Mouse (Mus musculus) layer of hippocampus, adult 18-20 months (tissue): ENCODE results near the gene Slc5a11. TPM values are rescaled to one million over a fixed set of nuclear protein-coding genes. Genes with fewer than 3 reads are reported as not detected.
A peak's percentile ranks its signal among the peaks of the same experiment; 100 is the strongest.

Source experiments
- DNase-seq, 2 experiments: peaks; one replicate each; pipeline ENCODE4 v3.0.0; 2022; ENCODE audit warnings: low spot score in 2 of 2
- long read RNA-seq: library from polyadenylated mRNA; stranded (forward); transcript quantifications from one replicate; pipeline ENCODE4 v2.0.0, GENCODE M21; 2021
- total RNA-seq, 2 experiments: library from RNA; stranded (reverse); gene quantifications; 2 replicates each; pipeline ENCODE4 v1.2.3; 2021

Slc5a11 gene
- 1 to 10 TPM in 1 of 2 experiments, under 1 TPM in 1; 0.58 to 1.4 TPM for total RNA-seq
- long read RNA-seq = 0 reads

- DNase-seq = no peak
Observed at GRCm38 (mm10) chr7:123214365-123215075, at the start of gene Slc5a11. TSS of gene Slc5a11 (plus strand) at chr7:123214780.

- no peak for DNase-seq
Observed at GRCm38 (mm10) chr7:123167436-123167835, 47.1 kb upstream of the Slc5a11 start.

DNA sequence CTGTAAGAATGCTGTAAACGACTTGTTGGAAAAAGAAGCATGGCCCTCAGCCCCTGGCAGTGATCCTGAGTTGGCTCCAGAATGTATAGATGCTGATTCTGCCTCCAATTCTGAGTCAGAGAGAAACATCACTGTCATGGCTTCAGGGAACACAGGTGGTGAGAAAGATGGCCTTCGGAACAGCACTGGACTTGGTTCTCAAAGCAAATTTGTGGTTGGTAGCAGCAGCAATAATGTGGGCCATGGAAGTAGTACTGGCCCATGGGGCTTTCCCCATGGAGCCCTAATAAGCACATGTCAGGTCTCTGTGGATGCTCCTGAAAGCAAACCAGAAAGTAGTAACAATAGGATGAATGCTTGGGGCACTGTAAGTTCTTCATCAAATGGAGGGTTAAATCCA is 45.0 kb upstream of the Slc5a11 start:
- no peak for DNase-seq

DNA sequence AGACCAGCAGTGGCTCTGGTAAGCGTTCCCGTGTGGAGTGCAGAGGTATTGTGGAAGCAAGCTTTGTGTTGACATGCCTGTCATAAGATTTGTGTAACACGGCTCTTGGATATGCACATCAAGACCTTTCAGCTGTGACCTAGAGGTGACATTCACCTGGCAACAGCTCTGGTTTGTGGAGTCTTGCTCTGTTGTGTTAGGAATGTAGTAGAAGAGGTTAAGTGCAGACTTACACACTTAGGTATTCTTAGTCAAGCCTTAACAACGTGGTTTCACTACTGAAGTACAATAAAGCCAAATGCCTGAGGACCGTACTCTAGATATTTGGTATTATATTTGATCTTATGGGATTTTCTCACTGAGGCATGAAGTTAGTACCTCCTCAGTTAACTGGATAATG is 42.5 kb upstream of the Slc5a11 start:
- DNase-seq = no peak

- no peak for DNase-seq
Observed at GRCm38 (mm10) chr7:123177215-123177614, 37.4 kb upstream of the Slc5a11 start.

DNA sequence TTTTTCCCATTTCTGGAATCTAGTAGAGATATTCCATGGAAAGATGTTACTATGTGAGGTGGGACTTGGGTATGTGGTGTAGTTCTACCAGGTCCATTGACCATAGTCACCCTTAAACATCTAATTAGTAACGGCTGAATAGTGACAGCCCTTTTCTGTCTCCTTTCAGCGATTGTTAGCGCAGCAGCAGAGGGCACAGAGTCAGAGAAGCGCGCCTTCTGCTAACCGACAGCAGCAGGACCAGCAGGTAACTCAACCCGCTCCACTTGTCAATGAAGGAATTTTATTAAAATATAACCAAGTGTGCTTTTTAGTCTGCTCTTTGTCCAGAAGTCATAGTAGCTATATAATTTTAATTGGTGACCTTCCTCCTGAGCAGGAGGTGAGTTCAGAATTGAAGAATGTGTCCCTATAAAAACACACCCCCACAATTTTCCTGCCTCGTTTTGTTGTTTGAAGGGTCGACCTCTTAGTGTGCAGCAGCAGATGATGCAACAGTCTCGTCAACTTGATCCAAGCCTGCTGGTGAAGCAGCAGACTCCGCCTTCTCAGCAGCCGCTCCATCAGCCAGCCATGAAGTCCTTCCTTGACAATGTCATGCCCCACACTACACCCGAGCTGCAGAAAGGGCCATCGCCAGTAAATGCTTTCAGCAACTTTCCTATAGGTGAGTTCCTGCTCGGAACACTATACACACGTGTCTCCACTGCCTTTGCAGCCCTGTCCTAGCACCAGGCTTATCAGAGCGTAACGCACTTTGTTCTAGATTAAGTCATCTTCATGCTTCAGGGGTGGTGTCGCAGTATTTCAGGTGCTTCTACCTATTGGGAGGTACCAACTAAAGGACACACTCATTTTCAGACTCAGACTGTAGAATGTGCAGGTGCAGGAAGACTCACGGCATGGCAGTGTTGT is 32.5 kb upstream of the Slc5a11 start:
- no peak for DNase-seq

DNA sequence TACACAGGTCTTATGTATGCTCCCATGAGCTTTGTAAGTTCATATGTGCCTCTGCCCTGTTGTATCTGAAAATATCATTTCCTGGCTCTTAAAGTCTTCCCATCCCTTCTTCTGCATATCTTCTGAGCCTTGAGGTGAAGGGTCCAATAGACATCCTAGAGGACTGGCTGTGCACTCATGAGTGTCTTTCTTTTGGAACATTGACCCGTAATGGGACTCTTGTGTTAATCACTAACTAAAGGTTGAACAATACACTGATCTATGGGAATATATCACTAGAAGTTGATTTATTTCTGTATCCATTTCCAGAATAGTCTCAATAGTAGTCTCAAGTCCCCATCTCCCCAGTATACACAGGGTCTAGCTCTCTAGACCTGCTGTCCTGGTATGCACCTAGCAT is 29.7 kb upstream of the Slc5a11 start:
- no peak for DNase-seq

DNA sequence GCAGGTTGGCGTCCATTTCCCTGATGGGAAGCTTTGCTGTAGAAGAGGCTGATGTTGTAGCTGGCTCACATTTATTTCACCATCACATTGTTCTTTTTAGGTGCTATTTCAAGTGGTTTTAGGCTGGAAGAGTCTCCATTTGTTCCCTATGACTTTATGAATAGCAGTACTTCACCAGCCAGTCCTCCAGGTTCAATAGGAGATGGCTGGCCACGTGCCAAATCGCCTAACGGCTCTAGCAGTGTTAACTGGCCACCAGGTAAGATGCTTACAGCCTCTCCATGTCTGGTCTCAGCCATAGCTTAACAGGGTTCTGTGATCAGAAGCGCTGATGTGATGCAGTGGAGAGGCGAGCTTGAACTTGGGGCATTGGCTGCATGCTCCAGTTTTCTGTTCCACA is 28.1 kb upstream of the Slc5a11 start:
- no peak for DNase-seq

- no peak for DNase-seq
Observed at GRCm38 (mm10) chr7:123187246-123187645, 27.3 kb upstream of the Slc5a11 start.

- DNase-seq = no peak
Observed at GRCm38 (mm10) chr7:123188462-123188861, 26.1 kb upstream of the Slc5a11 start.

DNA sequence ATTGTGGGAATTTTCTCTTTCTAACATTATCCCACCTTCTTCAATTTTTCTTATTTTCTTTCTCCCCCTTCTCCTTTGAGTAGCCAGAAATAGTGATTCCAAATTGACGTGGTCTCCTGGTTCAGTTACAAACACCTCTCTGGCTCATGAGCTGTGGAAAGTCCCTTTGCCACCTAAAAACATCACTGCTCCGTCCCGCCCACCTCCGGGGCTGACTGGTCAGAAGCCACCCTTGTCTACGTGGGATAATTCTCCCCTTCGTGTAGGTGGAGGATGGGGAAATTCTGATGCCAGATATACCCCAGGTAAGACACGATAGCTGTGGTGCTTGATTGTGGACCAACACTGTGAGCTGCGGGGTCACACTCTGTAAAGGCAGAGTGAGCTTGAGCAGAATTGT is 24.8 kb upstream of the Slc5a11 start:
- DNase-seq = no peak

GRCm38 (mm10) chr7:123191731-123192130 is 22.8 kb upstream of the Slc5a11 start:
- DNase-seq = no peak

DNA sequence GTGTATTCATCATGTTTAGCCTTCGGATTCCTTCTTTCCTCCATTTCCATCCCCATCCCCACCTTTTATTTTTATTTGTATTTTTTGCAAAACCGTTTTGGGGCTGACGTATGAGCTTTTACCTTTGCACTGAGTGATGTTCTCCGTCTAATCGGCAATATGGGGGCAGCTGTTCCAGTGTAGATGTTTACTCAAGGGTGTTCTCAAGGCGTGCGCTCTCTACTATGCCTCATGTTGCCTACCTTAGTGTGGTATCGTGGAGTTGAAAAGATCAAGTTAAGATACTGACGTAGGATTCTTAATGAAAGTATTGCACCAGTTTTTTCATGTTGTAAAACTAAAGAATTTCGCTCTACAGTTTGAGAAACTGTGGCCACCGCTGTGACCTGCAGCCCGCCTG is 21.4 kb upstream of the Slc5a11 start:
- DNase-seq = no peak

DNA sequence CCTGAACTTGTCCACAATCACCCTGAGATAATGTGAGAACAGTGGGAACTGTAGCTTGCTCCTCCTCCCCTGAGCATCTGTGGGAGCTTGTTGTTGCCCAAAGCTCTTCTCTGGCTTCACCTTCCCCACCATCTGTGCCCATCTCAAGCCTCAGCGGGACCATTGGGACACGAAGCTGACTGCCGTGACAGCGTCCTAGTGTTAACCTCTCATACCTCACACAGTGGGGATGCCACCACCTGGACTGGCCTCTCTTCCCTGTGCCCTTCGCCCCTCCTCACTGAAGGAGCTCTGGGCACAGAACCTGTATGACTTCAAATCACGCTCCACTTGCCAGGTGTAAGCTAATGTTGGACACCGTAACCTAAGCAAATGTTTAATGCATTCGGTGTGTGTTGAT is 19.9 kb upstream of the Slc5a11 start:
- no peak for DNase-seq

- no peak for DNase-seq
Observed at GRCm38 (mm10) chr7:123196432-123196831, 18.1 kb upstream of the Slc5a11 start.

DNA sequence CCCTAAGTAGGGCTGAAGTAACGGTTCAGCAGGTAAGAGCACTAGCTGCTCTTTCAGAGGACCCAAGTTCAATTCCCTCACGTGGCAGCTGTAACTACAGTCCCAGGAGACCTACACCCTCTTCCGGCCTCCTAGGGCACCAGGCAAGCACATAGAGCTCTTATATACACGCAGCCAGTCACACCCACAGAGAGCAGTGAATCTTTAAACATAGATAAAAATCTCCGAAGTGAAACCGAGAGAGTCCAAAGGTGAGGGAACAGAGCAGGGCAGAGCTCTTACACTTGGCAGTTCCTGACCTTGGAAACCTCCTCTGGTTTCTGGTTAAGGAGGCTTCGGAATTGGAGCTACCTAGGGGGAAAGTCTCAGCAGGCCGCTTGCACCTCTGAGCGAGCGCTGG is 15.9 kb upstream of the Slc5a11 start:
- DNase-seq = no peak

DNA sequence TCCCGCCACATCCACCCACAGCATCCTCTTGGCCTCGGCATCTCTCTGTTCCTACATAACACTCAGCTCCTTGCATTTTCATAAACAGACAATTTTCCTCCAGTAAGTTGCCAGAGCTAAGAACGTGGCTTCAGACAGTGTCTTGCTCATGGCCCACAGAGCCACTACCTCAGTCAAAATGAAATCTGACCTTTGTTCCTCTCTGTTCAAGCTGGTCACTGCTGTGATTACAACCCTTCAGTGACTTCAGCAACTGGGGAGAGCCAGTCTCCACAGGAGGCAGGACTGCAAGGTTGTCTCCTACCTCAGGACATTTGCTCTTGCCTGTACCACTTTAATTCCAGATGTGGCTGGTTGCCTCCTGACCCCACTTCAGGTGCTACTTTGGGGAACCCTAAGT is 15.4 kb upstream of the Slc5a11 start:
- no peak for DNase-seq

DNA sequence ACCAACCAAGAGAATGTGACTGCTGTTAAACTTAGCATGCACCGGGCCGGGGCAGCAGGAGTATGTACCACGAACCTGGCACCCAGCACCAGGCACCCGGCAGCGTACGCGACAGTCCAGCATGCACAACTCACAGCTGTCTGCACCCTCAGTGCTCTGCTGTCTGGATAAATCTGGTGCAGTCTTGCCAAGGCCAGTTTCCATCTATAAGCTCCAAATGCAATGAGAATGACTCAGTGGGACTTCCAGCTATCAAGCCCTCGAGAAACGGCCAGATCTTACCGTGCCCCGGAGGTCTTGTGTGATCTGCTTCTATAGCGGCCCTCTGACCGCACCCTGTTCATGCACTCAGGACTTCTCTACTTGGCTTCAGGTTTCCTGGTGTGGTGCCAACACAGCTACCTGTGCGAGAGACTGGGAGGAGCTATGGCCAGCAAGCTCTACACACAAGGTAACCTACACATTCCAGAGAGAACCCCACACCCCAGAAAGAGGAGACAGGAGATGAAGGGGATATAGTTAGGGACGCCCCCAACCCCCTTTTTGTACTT is 14.8 kb upstream of the Slc5a11 start:
- no peak for DNase-seq

DNA sequence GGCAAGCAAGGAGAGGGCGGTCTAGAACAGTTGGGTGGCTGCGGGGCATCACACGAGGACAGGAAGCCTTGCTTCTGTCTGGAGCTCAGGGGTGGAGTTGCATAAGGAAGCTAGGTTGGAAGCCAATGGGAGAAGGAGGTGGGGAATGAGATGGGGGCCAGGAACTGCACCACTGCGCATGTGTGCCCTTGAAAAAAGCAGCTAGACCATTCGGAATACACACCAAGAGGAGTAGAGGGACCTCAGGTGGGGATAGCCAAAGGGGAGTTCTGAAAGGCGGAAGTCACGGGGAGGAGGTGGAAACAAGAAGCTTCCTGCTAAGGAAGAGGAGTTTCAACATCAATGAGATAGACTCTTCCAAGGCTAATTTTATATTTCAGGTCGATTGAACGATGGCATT is 13.9 kb upstream of the Slc5a11 start:
- no peak for DNase-seq

- peak; percentile 37 to 80 for DNase-seq
Observed at GRCm38 (mm10) chr7:123205261-123205660, 9.3 kb upstream of the Slc5a11 start.

DNA sequence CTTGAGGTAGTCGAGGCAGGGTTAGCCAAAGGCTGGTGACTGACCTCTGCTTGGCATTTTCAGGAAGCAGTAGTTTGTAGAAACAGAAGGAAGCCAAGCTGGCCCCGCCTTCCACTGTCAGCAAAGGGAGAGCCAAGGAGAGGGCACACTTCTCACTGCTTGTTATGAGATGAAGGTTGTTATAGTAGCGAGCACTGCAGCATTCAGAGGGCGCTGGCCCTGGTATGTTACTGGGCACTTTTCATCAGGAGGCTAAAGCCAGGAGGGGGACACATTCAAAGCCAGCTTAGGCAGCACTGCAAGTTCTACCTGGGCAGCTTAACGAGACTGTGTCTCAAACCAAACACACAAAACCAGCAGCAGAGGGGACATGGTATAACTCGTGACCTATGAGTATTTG is 7.0 kb upstream of the Slc5a11 start:
- no peak for DNase-seq

GRCm38 (mm10) chr7:123209864-123210263 is 4.7 kb upstream of the Slc5a11 start:
- no peak for DNase-seq
